Mouse (Mus musculus) stomach, embryonic 14.5 days (tissue): ENCODE measurements around the gene Arid2. TPM values are rescaled to one million over a fixed set of nuclear protein-coding genes. Genes with fewer than 3 reads are reported as not detected.

ENCODE experiments used
- ATAC-seq: fragments of 200-750 bp; cut with Nextera tagmentation; 2 replicates; pipeline ENCODE4 v1.8.0; 2017; ENCODE audit warnings: low read depth, moderate TSS enrichment; ENCODE audit not compliant: insufficient number of reproducible peaks, insufficient read depth, low FRiP score
- H3K27ac ChIP-seq: fragments of 300-500 bp; sonication (generic); 2 replicates; pipeline ENCODE4 v1.5.1; 2014; ENCODE audit warnings: mild to moderate bottlenecking, low read length, moderate library complexity, mixed read lengths
- H3K27me3 ChIP-seq: fragments of 300-500 bp; sonication (generic); 2 replicates; pipeline ENCODE4 v1.6.1; 2014; ENCODE audit warnings: low read length, control low read depth, mixed read lengths; ENCODE audit not compliant: control insufficient read depth, insufficient read depth
- H3K36me3 ChIP-seq: fragments of 300-500 bp; sonication (generic); 2 replicates; pipeline ENCODE4 v1.6.1; 2014; ENCODE audit warnings: mild to moderate bottlenecking, control low read depth, low read length, moderate library complexity, mixed read lengths; ENCODE audit not compliant: control insufficient read depth, insufficient read depth
- H3K4me1 ChIP-seq: fragments of 300-500 bp; sonication (generic); 2 replicates; pipeline ENCODE4 v1.6.1; 2014; ENCODE audit warnings: low read length, control low read depth, mixed read lengths; ENCODE audit not compliant: control insufficient read depth, insufficient read depth
- H3K4me2 ChIP-seq: fragments of 300-500 bp; sonication (generic); replicated peaks from 2 replicates; pipeline ENCODE4 v1.6.1; 2014; ENCODE audit warnings: low read depth, low read length, control low read depth
- H3K4me3 ChIP-seq: fragments of 300-500 bp; sonication (generic); 2 replicates; pipeline ENCODE4 v1.5.1; 2014; ENCODE audit warnings: low read depth, low read length, control low read depth
- H3K9ac ChIP-seq: fragments of 300-500 bp; sonication (generic); replicated peaks from 2 replicates; pipeline ENCODE4 v1.6.1; 2014; ENCODE audit warnings: low read depth, mild to moderate bottlenecking, control low read depth, low read length, moderate library complexity, mixed read lengths
- H3K9me3 ChIP-seq: fragments of 300-500 bp; sonication (generic); 2 replicates; pipeline ENCODE4 v1.6.1; 2016; ENCODE audit warnings: low read depth, low read length, control low read depth; ENCODE audit not compliant: control insufficient read depth
- WGBS: fragments of 180-500 bp; shearing (Covaris S2); extraction: QIAGEN DNeasy Blood & Tissue Kit; methylation state at CpG from one replicate; pipeline ENCODE4 v1.1.7; 2014; 5-methylcytosine and 5-hydroxymethylcytosine counted together
- polyA plus RNA-seq: library from polyadenylated mRNA; unstranded; fragments of >200 nt; fragmentation: Nextera tagmentation; extraction: Ambion mirVana; gene quantifications from 2 replicates; pipeline ENCODE4 v1.2.1, GENCODE M21; 2014

Gene Arid2
- polyA plus RNA-seq, 1 experiment from 2014 or later, result 31.2 TPM

GRCm38 (mm10) chr15:96388565-96388964 lies 101.2 kb downstream of the Arid2 start:
- Histone ChIP-seq H3K4me3 (no peak overlapping the region), H3K4me1 (no peaks in the 10 kb centered on the region), H3K9ac (no peak overlapping the region), H3K27ac (no peak overlapping the region), H3K36me3 (peaks cover 37% of the 10 kb centered on the region), H3K9me3 (no peaks in the 10 kb centered on the region), H3K27me3 (no peaks in the 10 kb centered on the region), H3K4me2 (no peak overlapping the region)
- 77% methylated on average over 1 of the region's 1 CpGs for whole genome bisulfite sequencing
- no peak for ATAC-seq

DNA sequence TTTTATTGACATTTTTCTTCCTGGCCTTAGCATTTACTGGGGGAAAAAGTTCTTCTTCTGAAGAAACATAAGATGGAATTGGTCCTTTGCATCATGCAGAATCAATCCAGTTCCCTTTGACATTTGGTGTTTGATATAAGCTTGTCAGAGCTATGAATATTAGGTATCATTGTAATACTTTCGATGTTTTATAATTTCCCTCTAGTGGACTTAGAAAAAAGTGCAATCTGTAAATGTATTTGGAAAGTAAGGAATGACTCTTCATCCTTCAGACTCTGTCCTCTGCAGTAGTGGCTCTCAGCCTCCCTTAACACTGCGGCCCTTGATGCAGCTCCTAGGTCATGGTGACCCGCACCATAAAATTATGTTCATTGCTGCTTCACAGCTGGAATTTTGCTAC lies 105.6 kb downstream of the Arid2 start:
- Histone ChIP-seq H3K9ac (no peak overlapping the region), H3K4me3 (no peak overlapping the region), H3K9me3 (no peaks in the 10 kb centered on the region), H3K27ac (no peak overlapping the region), H3K4me1 (no peaks in the 10 kb centered on the region), H3K27me3 (no peaks in the 10 kb centered on the region), H3K36me3 (peaks cover 42% of the 10 kb centered on the region), H3K4me2 (no peak overlapping the region)
- ATAC-seq, result no peak
- WGBS, result 96% methylated on average over 3 of the region's 3 CpGs

- WGBS, result over 99% methylated on average over 6 of the region's 6 CpGs
- H3K36me3 ChIP-seq, result peaks cover 44% of the 10 kb centered on the region
Observed at GRCm38 (mm10) chr15:96395071-96395470, 107.8 kb downstream of the Arid2 start.

GRCm38 (mm10) chr15:96396641-96397344 lies 109.5 kb downstream of the Arid2 start:
- ATAC-seq, result no peak
- Histone ChIP-seq H3K4me3 (no peak overlapping the region), H3K27me3 (no peaks in the 10 kb centered on the region), H3K9ac (no peak overlapping the region), H3K4me2 (no peak overlapping the region), H3K27ac (no peak overlapping the region), H3K36me3 (peaks cover 30% of the 10 kb centered on the region), H3K9me3 (no peaks in the 10 kb centered on the region), H3K4me1 (no peaks in the 10 kb centered on the region)
- WGBS, result 89% methylated on average over 8 of the region's 8 CpGs

More at GRCm38 (mm10) chr15:96395071-96395470, 107.8 kb downstream of the Arid2 start:
- H3K9me3 ChIP-seq, result no peaks in the 10 kb centered on the region
- H3K27ac ChIP-seq, result no peak overlapping the region
- no peak for ATAC-seq
- no peak overlapping the region for H3K9ac ChIP-seq
- H3K4me2 ChIP-seq, result no peak overlapping the region
- no peaks in the 10 kb centered on the region for H3K27me3 ChIP-seq
- no peaks in the 10 kb centered on the region for H3K4me1 ChIP-seq
- no peak overlapping the region for H3K4me3 ChIP-seq

GRCm38 (mm10) chr15:96398333-96398732 lies 111.0 kb downstream of the Arid2 start:
- WGBS, result 84% methylated on average over 10 of the region's 10 CpGs
- Histone ChIP-seq H3K9me3 (no peaks in the 10 kb centered on the region), H3K27me3 (no peaks in the 10 kb centered on the region), H3K36me3 (peaks cover 29% of the 10 kb centered on the region), H3K9ac (no peak overlapping the region), H3K4me2 (no peak overlapping the region), H3K4me1 (no peaks in the 10 kb centered on the region), H3K4me3 (no peak overlapping the region), H3K27ac (no peak overlapping the region)
- ATAC-seq, result no peak

DNA sequence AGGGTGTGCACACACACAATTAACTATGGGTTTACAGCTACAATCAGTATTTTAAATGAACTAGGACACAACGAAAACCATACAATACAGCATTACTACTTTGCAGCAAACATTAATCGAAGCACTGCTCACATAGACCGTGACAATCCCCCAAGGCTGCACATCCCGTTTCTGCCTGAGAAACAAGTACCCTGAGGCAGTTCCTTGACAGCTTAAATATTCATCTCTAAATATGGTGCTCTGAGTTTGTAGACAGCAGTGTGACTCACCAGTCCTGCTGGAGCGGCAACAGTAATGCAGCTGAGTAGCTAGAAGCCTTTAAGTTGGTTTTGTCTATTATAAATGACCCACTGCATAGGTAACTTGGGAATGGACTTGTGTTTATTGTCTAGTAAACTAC lies 118.2 kb downstream of the Arid2 start:
- Histone ChIP-seq H3K4me2 (no peak overlapping the region), H3K9ac (no peak overlapping the region), H3K4me3 (no peak overlapping the region), H3K27me3 (no peaks in the 10 kb centered on the region), H3K27ac (no peak overlapping the region), H3K4me1 (no peaks in the 10 kb centered on the region), H3K36me3 (peaks cover 23% of the 10 kb centered on the region), H3K9me3 (no peaks in the 10 kb centered on the region)
- WGBS, result 79% methylated on average over 5 of the region's 5 CpGs
- ATAC-seq, result no peak

DNA sequence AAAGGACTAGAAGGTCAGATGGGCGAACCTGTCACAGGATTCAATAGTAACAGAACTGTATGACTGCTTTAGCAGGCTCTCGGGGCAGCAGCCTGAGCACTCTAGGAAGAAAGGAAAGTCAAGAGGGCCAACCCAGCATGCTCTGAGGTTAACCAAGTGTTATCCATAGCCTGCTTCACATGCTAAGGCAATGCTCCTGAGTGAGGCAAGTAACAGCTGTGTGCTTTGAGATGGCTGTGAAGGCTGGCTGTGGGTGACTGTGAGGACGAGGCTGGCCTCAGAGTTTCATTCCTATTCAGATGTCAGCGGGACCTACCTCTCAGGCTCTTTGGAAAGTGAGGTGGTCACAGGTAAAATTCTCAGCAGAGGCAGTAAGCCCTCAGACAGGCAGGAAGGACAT lies 118.9 kb downstream of the Arid2 start:
- ATAC-seq, result no peak
- no peak overlapping the region for H3K27ac ChIP-seq
- no peak overlapping the region for H3K9ac ChIP-seq
- WGBS, result 83% methylated on average over 4 of the region's 4 CpGs
- no peaks in the 10 kb centered on the region for H3K27me3 ChIP-seq
- H3K4me3 ChIP-seq, result no peak overlapping the region
- no peaks in the 10 kb centered on the region for H3K9me3 ChIP-seq
- no peak overlapping the region for H3K4me2 ChIP-seq
- H3K4me1 ChIP-seq, result no peaks in the 10 kb centered on the region
- peaks cover 25% of the 10 kb centered on the region for H3K36me3 ChIP-seq

- Histone ChIP-seq H3K9me3 (no peaks in the 10 kb centered on the region), H3K27me3 (no peaks in the 10 kb centered on the region), H3K36me3 (peaks cover 21% of the 10 kb centered on the region), H3K27ac (no peak overlapping the region), H3K4me2 (no peak overlapping the region), H3K4me1 (no peaks in the 10 kb centered on the region), H3K9ac (no peak overlapping the region), H3K4me3 (no peak overlapping the region)
- WGBS, result 65% methylated on average over 2 of the region's 2 CpGs
- no peak for ATAC-seq
Observed at GRCm38 (mm10) chr15:96407151-96407550, 119.8 kb downstream of the Arid2 start.

GRCm38 (mm10) chr15:96408717-96409121 lies 121.4 kb downstream of the Arid2 start:
- ATAC-seq, result no peak; the same call in 1 of the 2 replicates
- Histone ChIP-seq H3K27me3 (no peaks in the 10 kb centered on the region), H3K4me2 (no peak overlapping the region), H3K9ac (no peak overlapping the region), H3K27ac (no peak overlapping the region), H3K9me3 (no peaks in the 10 kb centered on the region), H3K36me3 (peaks cover 32% of the 10 kb centered on the region), H3K4me3 (no peak overlapping the region), H3K4me1 (no peaks in the 10 kb centered on the region)
- WGBS, result 88% methylated on average over 6 of the region's 6 CpGs
